Mouse (Mus musculus) heart, adult 2 months (tissue): ENCODE data around the gene Afap1l2. TPM values are rescaled to one million over a fixed set of nuclear protein-coding genes. Genes with fewer than 3 reads are reported as not detected.

Experiments
- DNase-seq, 2 experiments: peaks; one replicate each; pipeline ENCODE4 v3.0.0; 2021
- H3K27ac ChIP-seq: fragments of 200-600 bp; 2 replicates; pipeline ENCODE4 v1.8.1; 2022
- H3K27me3 ChIP-seq: fragments of 200-500 bp; 2 replicates; pipeline ENCODE4 v1.6.1; 2012; ENCODE audit warnings: mild to moderate bottlenecking, low read length, inconsistent platforms, mixed read lengths; ENCODE audit not compliant: control insufficient read depth, insufficient read depth
- H3K36me3 ChIP-seq: fragments of 200-500 bp; 2 replicates; pipeline ENCODE4 v1.6.1; 2012; ENCODE audit warnings: low read length, inconsistent platforms; ENCODE audit not compliant: control insufficient read depth, insufficient read depth
- H3K4me1 ChIP-seq: fragments of 200-500 bp; 2 replicates; pipeline ENCODE4 v1.6.1; 2011; ENCODE audit warnings: low read length; ENCODE audit not compliant: control insufficient read depth, insufficient read depth
- H3K4me3 ChIP-seq: fragments of 200-600 bp; 2 replicates; pipeline ENCODE4 v1.8.1; 2022
- H3K79me2 ChIP-seq: fragments of 200-500 bp; replicated peaks from 2 replicates; pipeline ENCODE4 v1.6.1; 2012; ENCODE audit warnings: mild to moderate bottlenecking, inconsistent platforms, low read length, moderate library complexity, mixed read lengths; ENCODE audit not compliant: control insufficient read depth, insufficient read depth
- H3K9ac ChIP-seq: fragments of 200-500 bp; 2 replicates; pipeline ENCODE4 v1.6.1; 2012; ENCODE audit warnings: low read depth, mild to moderate bottlenecking, control low read depth, inconsistent platforms, low read length, mixed read lengths
- CTCF ChIP-seq: fragments of 200-600 bp; IDR thresholded peaks from 2 replicates; pipeline ENCODE4 v1.8.1; 2022; ENCODE audit warnings: antibody characterized with exemption, mild to moderate bottlenecking, moderate library complexity
- EP300 ChIP-seq: fragments of 200-500 bp; IDR thresholded peaks from 2 replicates; pipeline ENCODE4 v1.6.1; 2011; ENCODE audit warnings: low read depth, low read length, control low read depth; ENCODE audit not compliant: insufficient read depth
- POLR2A ChIP-seq: fragments of 200-500 bp; IDR thresholded peaks from 2 replicates; pipeline ENCODE4 v1.6.1; 2011; ENCODE audit warnings: mild to moderate bottlenecking, low read depth, low read length, control low read depth; ENCODE audit not compliant: insufficient read depth
- whole genome bisulfite sequencing: fragments of 180-500 bp; shearing (Covaris S2); methylation state at CpG from one replicate; pipeline ENCODE4 v1.1.7; 2018; 5-methylcytosine and 5-hydroxymethylcytosine counted together
- intact Hi-C: fragments of 180-260 bp; cut with DNase I; formaldehyde crosslinking; loops from one replicate; pipeline ENCODE4 v1.15.1; 2025
- polyA plus RNA-seq: library from polyadenylated mRNA; depleted of rRNA; stranded (reverse); fragments of >200 nt; gene quantifications from 2 replicates; pipeline ENCODE4 v1.2.3, GENCODE M21; 2012
- total RNA-seq, 2 experiments: library from RNA; stranded (reverse); gene quantifications; 2 replicates each; pipeline ENCODE4 v1.2.3; 2021

Gene Afap1l2
- total and polyA plus RNA-seq, 3 experiments = 1.8 to 3.6 (median 3.6) TPM

DNA sequence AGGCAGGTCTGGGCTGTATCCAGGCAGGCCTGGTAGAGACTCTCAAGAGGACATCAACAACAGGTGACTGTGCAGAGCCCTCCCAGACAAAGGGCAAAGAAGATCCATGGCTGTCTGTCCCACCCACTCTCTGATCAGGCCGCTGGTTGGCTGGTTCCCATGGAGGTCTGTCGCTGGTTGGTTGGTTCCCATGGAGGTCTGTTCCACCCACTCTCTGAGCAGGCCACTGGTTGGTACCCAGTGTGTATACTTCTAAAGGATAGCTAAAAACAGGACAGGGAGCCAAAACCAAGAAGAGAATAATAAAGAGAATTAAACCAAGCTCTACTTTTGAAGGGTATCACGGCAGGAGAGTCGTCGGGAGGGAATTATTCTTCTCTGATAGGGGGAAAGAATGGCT, 31.5 kb downstream of the Afap1l2 start:
- no peaks in the 10 kb centered on the region for H3K27me3 ChIP-seq
- no peak overlapping the region for H3K4me3 ChIP-seq
- intact Hi-C loops = no loop called here
- H3K27ac ChIP-seq = peak overlapping the region; percentile 60; the same call in 1 of the 2 replicates
- H3K4me1 ChIP-seq = peaks cover 3% of the 10 kb centered on the region
- 86% methylated on average over 5 of the region's 5 CpGs for WGBS
- no peak for TF ChIP-seq CTCF
- TF ChIP-seq EP300 = no peak
- TF ChIP-seq POLR2A = no peak
- no peaks in the 10 kb centered on the region for H3K79me2 ChIP-seq
- no peak for DNase-seq
- no peaks in the 10 kb centered on the region for H3K36me3 ChIP-seq
- H3K9ac ChIP-seq = no peak overlapping the region

DNA sequence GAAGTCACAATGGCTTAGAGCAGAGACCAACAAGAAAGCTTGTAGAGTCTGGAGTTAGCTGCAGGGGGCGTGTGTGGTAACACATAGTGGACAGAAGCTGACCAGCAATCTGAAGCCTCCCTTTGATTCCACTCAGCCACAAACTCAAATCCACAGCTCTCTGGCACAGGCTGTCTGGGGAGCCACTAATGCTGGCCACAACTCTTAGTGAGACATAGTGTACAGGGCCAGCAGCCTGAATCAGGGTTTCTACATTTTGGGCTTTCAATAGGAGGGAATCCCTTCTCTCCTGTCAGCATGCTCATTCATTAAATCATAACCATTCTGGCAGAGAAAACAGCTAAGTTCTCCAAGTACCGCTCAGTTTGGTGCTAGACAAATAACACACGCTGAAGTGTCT, 32.5 kb downstream of the Afap1l2 start:
- intact Hi-C loops = no loop called here
- Histone ChIP-seq H3K36me3 (no peaks in the 10 kb centered on the region), H3K79me2 (no peaks in the 10 kb centered on the region), H3K27me3 (no peaks in the 10 kb centered on the region), H3K27ac (no peak overlapping the region), H3K4me1 (peaks cover 3% of the 10 kb centered on the region), H3K9ac (no peak overlapping the region), H3K4me3 (no peak overlapping the region)
- no peak for DNase-seq
- WGBS = 76% methylated on average over 3 of the region's 3 CpGs
- peak; percentile 37 for TF ChIP-seq CTCF
- no peak for TF ChIP-seq EP300

DNA sequence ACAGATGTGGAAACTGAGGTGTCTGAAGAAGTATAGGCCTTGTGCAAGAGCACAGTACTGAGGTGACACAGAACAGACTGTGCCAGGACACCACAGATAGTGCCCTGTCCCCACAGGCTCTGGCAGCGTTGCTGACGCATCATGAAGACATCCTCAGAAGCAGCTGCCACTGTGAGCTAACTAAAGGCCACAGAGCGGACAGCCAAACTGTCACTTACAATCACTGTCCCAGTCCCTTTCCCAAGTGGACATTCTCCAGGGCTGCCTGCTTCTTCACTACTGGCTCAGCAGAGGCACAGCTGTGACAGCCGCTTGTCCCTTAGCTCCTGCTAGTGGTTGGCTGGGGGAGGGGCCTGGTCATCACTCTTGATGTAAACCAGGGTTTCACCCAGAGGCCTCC, 33.9 kb downstream of the Afap1l2 start:
- no peaks in the 10 kb centered on the region for H3K36me3 ChIP-seq
- no peak overlapping the region for H3K27ac ChIP-seq
- H3K4me1 ChIP-seq = peaks cover 3% of the 10 kb centered on the region
- H3K79me2 ChIP-seq = no peaks in the 10 kb centered on the region
- no peak overlapping the region for H3K9ac ChIP-seq
- TF ChIP-seq EP300 = no peak
- TF ChIP-seq POLR2A = no peak
- no peak for TF ChIP-seq CTCF
- no peaks in the 10 kb centered on the region for H3K27me3 ChIP-seq
- WGBS = 60% methylated on average over 4 of the region's 4 CpGs
- no peak overlapping the region for H3K4me3 ChIP-seq
- DNase-seq = no peak
- intact Hi-C loops = no loop called here

DNA sequence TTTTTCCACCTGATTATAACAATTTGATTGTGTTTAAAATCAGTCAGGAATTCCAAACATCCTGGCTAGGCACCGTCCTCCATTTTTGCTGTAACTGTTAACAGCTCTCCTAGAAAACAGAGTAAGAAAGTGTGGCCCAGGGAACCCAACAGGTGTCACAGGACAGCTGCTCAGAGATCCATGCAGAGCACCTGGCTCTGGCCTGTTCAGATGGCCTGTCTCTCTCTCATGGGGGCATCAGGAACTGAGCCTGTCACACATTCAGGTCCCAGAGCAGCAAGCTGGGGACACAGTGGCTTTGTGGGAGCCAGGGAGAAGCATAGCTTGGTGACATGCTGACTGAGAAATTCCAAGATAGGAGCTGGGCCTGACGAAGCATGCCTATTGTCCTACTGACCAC, 35.3 kb downstream of the Afap1l2 start:
- Histone ChIP-seq H3K4me3 (no peak overlapping the region), H3K4me1 (peaks cover 3% of the 10 kb centered on the region), H3K9ac (no peak overlapping the region), H3K27me3 (no peaks in the 10 kb centered on the region), H3K36me3 (no peaks in the 10 kb centered on the region), H3K27ac (no peak overlapping the region), H3K79me2 (no peaks in the 10 kb centered on the region)
- WGBS = 74% methylated on average over 2 of the region's 2 CpGs
- intact Hi-C loops = no loop called here
- DNase-seq = no peak
- no peak for TF ChIP-seq POLR2A
- TF ChIP-seq CTCF = no peak
- no peak for TF ChIP-seq EP300

DNA sequence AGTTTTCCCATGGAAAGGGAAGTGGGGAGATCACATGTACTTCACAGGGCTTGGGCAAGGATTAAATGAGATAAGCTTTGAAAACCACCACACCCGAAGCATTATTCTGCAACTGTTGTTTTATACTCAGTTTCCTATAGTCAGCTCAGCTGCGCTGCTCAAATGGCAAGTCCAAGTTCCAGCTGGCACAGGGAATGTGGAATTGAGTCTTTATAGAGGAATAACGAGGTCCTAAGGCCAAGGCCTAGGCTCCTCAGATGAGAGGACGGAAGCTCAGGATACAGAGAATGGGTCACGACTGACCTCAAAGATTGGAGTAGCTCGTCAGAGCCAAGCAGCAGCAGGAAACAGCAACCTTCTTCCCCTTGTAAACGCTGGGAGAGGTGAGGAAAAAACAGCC, 36.7 kb downstream of the Afap1l2 start:
- no peak overlapping the region for H3K9ac ChIP-seq
- WGBS = 53% methylated on average over 7 of the region's 7 CpGs

DNA sequence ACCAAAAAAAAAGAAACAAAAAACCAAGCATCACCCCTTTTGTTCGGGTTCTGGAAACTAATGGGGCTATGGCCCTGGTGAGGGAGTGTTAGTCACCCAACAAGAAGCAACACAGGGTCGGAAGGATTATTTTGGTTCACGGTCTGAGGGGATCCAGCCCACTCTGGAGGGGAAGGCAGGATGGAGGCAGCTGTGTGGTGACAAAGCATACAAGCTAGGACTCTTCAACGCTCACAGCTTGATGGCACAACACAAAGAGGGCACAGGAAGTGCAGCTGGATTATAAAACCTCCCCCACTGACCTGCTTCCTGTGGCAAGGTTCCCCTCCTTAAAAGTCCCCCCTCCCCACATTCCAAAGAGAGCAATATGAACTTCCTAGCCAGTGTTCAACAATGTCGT, 44.2 kb downstream of the Afap1l2 start:
- no peak overlapping the region for H3K27ac ChIP-seq
- no peaks in the 10 kb centered on the region for H3K27me3 ChIP-seq
- H3K79me2 ChIP-seq = no peaks in the 10 kb centered on the region
- H3K4me3 ChIP-seq = no peak overlapping the region
- no peaks in the 10 kb centered on the region for H3K36me3 ChIP-seq
- TF ChIP-seq CTCF = no peak
- no peak for TF ChIP-seq POLR2A
- no peak for TF ChIP-seq EP300
- no peak for DNase-seq
- WGBS = 51% methylated on average over 5 of the region's 5 CpGs
- intact Hi-C loops = no loop called here
- no peaks in the 10 kb centered on the region; the same call in 1 of the 2 replicates for H3K4me1 ChIP-seq
- no peak overlapping the region for H3K9ac ChIP-seq

More for the DNA sequence above, 36.7 kb downstream of the Afap1l2 start:
- DNase-seq = no peak
- H3K79me2 ChIP-seq = no peaks in the 10 kb centered on the region
- TF ChIP-seq POLR2A (no peak), EP300 (no peak), CTCF (no peak)
- no peak overlapping the region for H3K27ac ChIP-seq
- no peaks in the 10 kb centered on the region for H3K27me3 ChIP-seq
- intact Hi-C loops = no loop called here
- no peaks in the 10 kb centered on the region; the same call in none of the 2 replicates for H3K4me1 ChIP-seq
- H3K36me3 ChIP-seq = no peaks in the 10 kb centered on the region
- H3K4me3 ChIP-seq = no peak overlapping the region
